Mouse (Mus musculus) myocyte (in vitro differentiated cells): Measurements from ENCODE around the gene Cxcl1.

ENCODE experiments used
- E2F4 ChIP-seq: IDR thresholded peaks from one replicate; pipeline ENCODE4 v1.6.1; 2011; ENCODE audit warnings: mild to moderate bottlenecking, control low read depth, moderate library complexity; ENCODE audit not compliant: insufficient read depth
- MAX ChIP-seq: IDR thresholded peaks from one replicate; pipeline ENCODE4 v1.6.1; 2011; ENCODE audit warnings: low read depth, mild to moderate bottlenecking, control low read depth
- MYOD1 ChIP-seq, 3 experiments: IDR thresholded peaks; one replicate each; pipeline ENCODE4 v1.6.1; 2011; ENCODE audit warnings: control low read depth in 2 of 3, low read depth in 2 of 3, mild to moderate bottlenecking in 2 of 3, moderate library complexity in 1 of 3; ENCODE audit not compliant: insufficient read length in 2 of 3, control insufficient read depth in 1 of 3
- MYOG ChIP-seq, 3 experiments: IDR thresholded peaks; one replicate each; pipeline ENCODE4 v1.6.1; 2011; ENCODE audit warnings: control low read depth in 2 of 3, low read depth in 2 of 3, mild to moderate bottlenecking in 2 of 3; ENCODE audit not compliant: insufficient read length in 2 of 3, control insufficient read depth in 1 of 3, insufficient read depth in 1 of 3
- POLR2A ChIP-seq: IDR thresholded peaks from one replicate; pipeline ENCODE4 v1.6.1; 2011; ENCODE audit warnings: low read depth, mild to moderate bottlenecking, control low read depth, moderate library complexity; ENCODE audit not compliant: insufficient read length
- POLR2AphosphoS2 ChIP-seq: IDR thresholded peaks from one replicate; pipeline ENCODE4 v1.6.1; 2011; ENCODE audit warnings: low read depth, control low read depth; ENCODE audit not compliant: insufficient read length
- REST ChIP-seq: IDR thresholded peaks from one replicate; pipeline ENCODE4 v1.6.1; 2011; ENCODE audit warnings: mild to moderate bottlenecking, control low read depth, moderate library complexity; ENCODE audit not compliant: insufficient read depth, insufficient read length
- TCF12 ChIP-seq: IDR thresholded peaks from one replicate; pipeline ENCODE4 v1.6.1; 2011; ENCODE audit warnings: mild to moderate bottlenecking, control low read depth; ENCODE audit not compliant: poor library complexity, insufficient read depth, severe bottlenecking
- TCF3 ChIP-seq: IDR thresholded peaks from one replicate; pipeline ENCODE4 v1.6.1; 2011; ENCODE audit warnings: low read depth, control low read depth; ENCODE audit not compliant: insufficient read length
- USF1 ChIP-seq: IDR thresholded peaks from one replicate; pipeline ENCODE4 v1.6.1; 2011; ENCODE audit warnings: low read depth, mild to moderate bottlenecking, control low read depth, moderate library complexity

- TF ChIP-seq POLR2AphosphoS2 (no peak), POLR2A (no peak), USF1 (no peak), TCF3 (no peak), MAX (no peak), TCF12 (no peak), REST (no peak), E2F4 (no peak), MYOG (IDR thresholded peaks at IDR 0.05; ENCODE audit: control insufficient read depth in 1 of 3, insufficient read depth in 1 of 3, insufficient read length in 2 of 3, low read depth in 2 of 3) (no peak), MYOD1 (IDR thresholded peaks at IDR 0.05; ENCODE audit: control insufficient read depth in 1 of 3, insufficient read length in 2 of 3, low read depth in 2 of 3) (no peak)
Measured at GRCm38 (mm10) chr5:90877173-90877512, 13.9 kb upstream of the Cxcl1 start.
